Mouse (Mus musculus) adrenal gland, adult (tissue): ENCODE data around the gene Cd2ap.

Source experiments
- DNase-seq, 2 experiments: peaks; one replicate each; pipeline ENCODE4 v3.0.0; 2022 to 2023; ENCODE audit warnings: low spot score in 1 of 2; ENCODE audit not compliant: inconsistent age in 2 of 2

Cd2ap gene

DNA sequence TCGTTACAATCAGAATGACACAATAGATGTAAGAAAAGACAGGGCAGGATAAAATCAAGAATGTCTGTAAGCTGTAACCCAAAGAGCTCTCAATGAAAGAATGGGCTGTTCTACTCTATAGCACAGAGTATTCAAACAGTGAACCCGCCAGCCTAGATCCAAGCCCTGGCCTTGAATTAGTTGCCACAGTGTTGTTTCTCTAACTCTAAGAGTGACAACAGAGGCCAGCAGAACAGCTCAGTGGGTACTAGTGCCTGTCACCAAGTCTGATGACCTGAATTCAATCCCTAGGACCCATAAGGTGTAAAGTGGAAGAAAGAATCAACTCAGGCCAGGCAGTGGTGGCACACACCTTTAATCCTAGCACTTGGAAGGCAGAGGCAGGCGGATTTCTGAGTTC, 13.3 kb downstream of the Cd2ap start:
- DNase-seq = no peak

DNA sequence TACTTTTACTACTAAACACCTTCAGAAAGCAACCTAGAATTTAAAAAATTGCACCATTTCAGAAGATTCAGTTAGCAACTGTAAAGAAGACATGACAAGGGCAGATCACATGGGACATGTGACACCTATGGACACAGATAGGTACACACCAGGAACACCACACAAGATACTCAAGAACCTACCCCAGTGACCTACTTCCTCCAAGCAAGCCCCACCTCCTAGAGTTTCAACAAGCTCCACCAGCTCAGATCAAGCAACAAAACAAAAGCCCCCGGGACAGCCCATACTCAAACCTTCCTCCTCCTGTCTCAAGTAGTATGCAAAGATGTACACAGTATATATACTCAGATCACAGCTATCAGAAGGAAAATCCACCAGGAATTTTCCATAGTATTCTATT, 16.1 kb downstream of the Cd2ap start:
- DNase-seq = no peak

DNA sequence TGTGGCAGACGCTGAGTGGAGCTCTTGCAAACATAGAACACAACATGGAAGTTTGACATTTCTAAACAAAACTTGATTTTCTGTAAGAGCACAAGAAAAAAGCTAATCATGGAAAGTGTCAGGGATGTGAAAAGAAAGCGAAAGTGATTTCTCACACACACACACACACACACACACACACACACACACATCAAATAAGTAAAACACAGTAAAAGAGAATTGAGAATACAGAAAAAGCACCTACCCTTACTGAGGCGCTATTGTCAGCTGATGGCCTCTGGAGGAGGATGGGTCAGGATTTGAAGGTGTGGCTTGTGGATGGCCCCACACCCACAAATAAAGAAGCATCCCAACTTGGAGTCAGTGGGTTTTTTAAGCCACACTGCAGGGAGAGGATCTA, 19.0 kb downstream of the Cd2ap start:
- DNase-seq = no peak

DNA sequence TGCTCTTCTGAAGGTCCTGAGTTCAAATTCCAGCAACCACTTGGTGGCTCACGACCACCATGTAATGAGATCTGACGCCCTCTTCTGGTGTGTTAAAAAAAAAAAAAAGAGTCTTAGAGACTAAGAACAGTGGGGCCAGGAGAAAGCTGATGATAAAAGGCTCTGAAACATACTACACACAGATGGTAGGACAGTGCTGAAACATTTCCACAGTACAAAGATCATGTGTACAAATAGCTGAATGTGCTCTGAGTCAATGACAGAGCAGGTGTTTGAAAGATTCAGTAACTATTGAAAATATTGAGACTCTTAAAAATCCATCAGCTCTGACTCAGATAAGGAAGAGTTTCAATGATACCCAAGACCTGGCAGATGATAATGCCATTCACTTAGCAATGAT, 29.4 kb downstream of the Cd2ap start:
- DNase-seq = no peak

DNA sequence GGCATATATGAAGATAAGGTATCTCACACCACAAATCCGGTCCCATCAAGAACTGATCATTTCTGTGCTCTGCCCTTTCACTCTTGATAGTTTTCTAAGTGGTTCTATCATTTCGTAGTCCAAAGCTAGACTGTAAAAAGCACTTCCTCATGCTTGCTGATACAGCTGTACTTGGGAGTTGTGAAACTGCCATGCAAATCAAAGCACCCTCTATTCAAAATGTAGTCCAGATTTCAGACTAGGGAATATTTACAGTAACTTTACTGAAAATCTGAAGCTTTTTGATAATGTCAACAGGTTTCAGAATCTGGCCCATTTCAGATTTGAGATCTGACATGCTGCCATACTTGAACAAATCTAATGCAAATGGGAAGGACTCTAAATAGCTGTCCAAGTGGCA, 39.3 kb downstream of the Cd2ap start:
- no peak for DNase-seq

DNA sequence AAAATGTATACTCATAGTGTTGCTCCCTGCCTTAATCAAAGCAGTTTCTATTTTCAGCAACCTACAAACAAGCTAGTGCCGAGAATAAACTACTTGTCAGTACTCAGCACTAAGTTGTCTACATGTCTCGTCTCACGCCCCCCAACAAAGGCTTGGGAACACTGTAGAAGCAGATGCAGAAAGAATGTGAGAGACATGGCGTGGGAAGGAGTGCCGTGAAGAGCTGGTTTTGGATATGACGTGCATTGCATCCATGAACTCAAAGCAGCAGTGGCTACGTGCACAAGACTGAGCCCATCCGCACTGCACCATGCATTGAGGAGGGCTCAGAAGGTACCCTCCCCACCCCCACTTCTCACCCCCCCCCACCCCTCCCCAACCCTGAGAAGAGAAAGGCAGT, 53.7 kb downstream of the Cd2ap start:
- DNase-seq = no peak

DNA sequence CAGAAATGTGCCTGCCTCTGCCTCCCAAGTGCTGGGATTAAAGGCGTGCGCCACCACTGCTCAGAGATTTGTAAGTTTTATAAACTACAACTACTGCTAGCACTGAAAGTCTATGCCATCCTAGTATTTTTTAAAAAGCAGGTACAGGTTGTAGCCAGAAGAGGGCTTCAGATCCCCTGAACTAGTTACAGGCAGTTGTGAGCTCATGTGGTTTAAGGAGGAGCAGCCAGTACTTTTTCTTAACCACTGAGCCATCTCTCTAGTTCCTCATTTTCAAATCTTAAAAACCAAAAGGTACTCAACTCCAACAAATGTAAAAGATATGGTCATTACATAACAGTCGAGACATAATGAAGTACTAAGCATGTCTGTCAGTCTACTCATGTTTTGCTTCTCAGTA, 61.1 kb downstream of the Cd2ap start:
- DNase-seq = no peak

DNA sequence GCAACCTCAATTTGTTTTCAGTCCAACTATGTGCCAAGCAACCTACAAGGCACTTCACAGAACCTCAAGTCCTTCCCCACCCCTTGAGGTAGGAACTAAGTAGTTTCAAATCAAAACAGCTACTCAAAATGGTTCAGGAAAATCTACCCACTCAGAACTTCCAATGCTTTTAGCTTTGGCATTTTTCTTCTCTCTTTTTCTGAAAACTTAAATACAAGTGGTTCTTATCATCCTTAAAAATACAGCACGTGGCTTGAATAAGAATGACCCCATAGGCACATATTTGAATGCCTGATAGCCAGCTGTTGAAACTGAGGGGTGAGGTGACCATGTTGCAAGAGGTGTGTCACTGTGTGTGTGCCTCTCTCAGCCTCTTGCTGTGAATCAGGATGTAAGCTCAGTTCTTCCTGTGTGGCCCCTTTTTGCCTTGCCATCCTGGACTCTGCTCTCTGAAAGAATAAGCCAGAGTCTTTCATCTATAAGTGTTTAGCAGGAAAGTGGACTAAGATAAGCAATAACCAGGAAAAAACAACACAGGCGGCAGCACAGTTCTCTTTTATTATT, 84.0 kb downstream of the Cd2ap start:
- no peak for DNase-seq

DNA sequence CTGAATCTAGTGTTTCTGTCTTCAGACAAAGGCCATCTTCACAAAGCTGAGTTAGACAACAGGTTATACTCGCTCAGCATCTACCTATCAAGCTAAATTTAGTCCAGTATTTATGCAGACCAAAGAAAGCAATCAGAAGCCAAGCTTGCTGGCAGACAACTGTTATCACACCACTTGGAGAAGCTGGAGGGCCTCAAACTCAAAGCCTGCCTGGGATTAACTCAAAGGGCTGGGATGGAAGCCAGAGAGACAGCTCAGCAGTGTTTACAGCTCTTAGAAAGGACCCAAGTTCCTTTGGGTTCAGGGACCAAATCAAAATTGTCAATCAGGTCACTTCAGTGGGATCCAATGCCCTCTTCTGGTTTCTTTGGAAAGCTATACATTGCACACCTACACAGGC, 85.7 kb downstream of the Cd2ap start:
- DNase-seq = no peak

DNA sequence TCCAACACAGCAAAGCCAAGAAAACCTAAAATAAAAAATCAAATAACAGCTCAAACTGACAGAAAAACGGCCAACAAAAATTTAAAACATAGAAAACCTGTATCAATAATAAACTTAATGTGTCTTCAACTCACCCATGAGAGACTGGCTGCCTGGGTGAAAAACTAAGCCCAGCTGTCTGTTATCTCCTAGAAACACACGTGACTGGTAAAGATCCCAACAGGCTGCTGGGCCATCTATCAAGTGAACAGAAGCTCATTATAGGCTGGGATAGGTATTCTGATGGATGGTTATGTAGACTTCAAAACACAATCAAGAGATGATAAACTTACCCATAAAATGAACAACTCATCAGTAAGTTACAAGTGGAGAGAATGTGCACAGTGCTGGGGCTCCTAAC, 86.7 kb downstream of the Cd2ap start:
- DNase-seq = no peak

DNA sequence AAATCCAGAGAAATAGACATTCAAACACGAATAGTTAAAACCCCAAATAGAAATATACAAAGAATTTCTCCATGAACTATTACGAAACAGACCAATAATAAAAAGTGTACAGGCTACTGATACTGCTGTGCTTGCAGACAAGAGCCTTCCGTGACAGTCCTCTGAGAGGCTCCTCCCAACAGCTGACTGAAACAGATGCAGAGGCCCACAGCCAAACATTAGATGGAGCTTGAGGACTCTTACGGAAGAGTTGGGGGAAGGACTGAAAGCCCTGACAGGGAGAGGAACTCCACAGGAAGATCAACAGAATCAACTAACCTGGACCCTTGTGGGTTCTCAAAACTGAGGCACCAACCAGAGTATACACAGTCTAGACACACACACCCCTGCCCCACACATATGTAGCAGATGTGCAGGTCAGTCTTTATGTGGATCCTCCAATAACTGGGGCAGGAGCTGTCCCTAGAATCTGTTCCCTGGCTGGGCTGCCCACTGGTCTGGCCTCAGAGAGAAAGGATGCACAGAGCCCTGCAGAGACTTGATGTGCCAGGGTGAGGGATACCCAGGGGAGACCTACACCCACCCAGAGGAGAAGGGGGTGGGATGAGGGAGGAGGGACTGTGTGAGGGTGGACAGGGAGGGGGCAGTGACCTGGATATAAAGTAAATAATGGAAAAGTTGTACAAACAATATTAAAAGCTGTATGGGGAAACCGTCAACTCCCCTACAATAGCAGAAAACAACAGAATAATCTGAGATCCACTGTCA, 87.6 kb downstream of the Cd2ap start:
- DNase-seq = no peak

DNA sequence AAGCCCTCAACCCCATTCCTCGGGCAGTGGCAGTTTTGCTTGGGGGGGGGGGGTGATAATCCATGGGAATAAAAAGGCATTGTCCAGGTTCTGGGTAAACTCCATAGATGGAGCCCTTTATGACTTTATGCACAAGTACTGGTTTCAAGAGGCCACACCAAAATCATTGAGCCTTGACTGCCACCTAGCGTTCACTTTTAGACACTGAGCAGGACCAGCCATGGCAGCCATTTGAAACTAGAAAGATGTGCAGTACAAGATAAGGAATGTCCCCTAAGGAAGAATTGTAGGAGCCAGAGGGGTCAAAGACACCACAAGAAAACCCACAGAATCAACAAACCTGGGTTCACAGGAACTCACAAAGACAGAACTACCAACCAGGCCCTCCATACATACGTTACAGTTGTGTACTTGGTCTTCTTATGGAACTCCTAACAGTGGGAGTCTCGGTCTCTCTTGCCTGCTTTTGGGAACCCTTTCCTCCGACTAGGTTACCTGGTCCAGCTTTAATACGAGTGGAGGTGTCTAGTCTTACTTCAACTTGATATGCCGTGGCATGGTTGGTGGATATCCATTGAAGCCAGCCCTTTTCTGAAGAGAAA, 94.2 kb downstream of the Cd2ap start:
- peak; percentile 50 to 90 for DNase-seq

DNA sequence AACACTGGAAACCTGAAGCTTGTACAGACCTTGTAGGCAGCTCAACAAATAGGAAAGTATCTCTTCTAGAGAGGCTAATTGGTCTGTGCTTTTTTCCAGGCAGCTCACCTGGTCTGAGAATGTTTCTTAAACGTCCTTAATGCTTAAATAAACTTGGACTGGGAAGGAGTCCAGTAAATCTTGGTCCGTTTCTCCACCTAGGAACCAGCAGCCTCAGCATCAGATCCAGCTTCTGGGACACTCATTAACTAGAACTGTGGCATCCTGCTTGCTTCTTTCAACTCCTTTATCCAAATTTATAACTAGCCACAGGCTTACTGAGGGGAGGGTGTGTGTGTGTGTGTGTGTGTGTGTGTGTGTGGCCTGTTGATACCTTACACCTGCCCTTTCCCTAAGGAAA, 122.7 kb downstream of the Cd2ap start:
- no peak for DNase-seq

DNA sequence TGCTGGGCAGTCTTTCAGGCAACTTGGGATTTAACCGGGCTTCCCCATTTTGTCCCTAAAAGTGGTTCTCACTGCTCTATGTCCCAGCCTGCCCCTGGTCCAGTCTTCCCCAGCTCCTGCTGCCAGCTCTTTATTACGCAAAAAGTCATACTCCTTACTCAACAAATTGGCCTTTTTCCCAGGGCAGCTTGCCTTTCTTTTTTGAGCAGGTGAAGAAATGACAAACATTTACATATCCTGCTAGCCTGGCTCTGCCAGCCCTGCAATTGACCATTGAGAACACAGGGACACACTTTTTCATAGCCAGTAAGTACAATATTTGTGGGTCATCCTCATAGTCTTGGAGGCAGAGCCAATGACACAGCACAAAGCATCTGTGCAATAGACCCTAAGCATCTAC, 124.3 kb downstream of the Cd2ap start:
- DNase-seq = peak; percentile 8 to 91

DNA sequence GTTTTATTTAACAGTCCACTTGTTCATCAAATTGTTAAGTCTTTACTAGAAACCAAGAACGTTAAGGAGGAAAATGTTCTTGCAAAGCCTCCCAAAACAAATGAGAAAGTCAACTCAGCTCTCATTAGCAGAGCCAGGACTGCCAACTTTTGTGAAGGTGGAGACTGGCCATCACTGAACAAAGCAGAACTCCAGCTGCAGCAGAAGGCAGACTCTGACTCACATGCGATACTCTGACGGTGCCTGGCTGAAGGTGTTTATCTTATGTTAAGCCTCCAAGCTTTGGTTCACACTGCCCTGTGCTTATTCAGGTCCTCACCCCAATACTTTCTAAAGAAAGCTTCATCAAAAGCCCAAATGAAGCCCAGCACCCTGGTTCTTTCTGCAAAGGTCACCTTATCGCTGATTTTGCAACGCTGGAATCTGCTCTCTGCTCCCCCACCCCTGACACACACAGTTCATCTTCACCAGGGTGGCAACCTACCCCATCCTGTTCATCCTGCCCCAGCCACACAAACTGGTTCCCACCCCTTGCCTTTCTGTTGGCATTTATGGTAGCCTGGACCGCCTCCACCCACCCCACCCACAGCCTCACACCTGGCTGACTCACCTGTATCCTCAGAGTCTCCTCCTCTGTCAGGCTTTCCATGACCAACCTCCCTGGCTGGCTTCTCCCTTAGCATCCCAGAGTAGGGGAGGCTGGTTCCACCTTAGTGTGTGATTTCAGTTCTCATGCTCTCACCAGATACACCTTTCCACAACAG, 130.6 kb downstream of the Cd2ap start:
- no peak for DNase-seq
